Mouse (Mus musculus) megakaryocyte, embryonic 14.5 days (primary cell): Measurements from ENCODE around the gene Ptdss2. TPM values are rescaled to one million over a fixed set of nuclear protein-coding genes. Genes with fewer than 3 reads are reported as not detected.

Experiments used
- H3K27me3 ChIP-seq: replicated peaks from 2 replicates; pipeline ENCODE3; 2012; ENCODE audit warnings: inconsistent platforms
- H3K36me3 ChIP-seq: replicated peaks from 2 replicates; pipeline ENCODE3; 2012; ENCODE audit warnings: low read length, inconsistent platforms, mixed read lengths
- H3K4me1 ChIP-seq: 2 replicates; pipeline ENCODE4 v1.6.1; 2012; ENCODE audit warnings: inconsistent platforms
- H3K4me3 ChIP-seq: replicated peaks from 2 replicates; pipeline ENCODE3; 2012; ENCODE audit warnings: moderate library complexity, mild to moderate bottlenecking, inconsistent platforms
- H3K9me3 ChIP-seq: 2 replicates; pipeline ENCODE4 v1.6.1; 2012; ENCODE audit warnings: inconsistent platforms
- FLI1 ChIP-seq: IDR thresholded peaks from 2 replicates; pipeline ENCODE4 v1.6.1; 2012; ENCODE audit warnings: low read length, inconsistent platforms, mixed read lengths
- GATA1 ChIP-seq: IDR thresholded peaks from 3 replicates; pipeline ENCODE4 v1.6.1; 2012; ENCODE audit warnings: mixed read lengths, low read length, inconsistent platforms, borderline replicate concordance
- polyA plus RNA-seq: library from polyadenylated mRNA; stranded (reverse); fragments of >175 nt; gene quantifications from 2 replicates; pipeline ENCODE4 v1.2.3, GENCODE M21; 2012; ENCODE audit warnings: low replicate concordance; ENCODE audit not compliant: insufficient read depth

The Ptdss2 gene
- polyA plus RNA-seq, 1 experiment, result 81.5 TPM

- Histone ChIP-seq H3K9me3 (no peaks in the 10 kb centered on the region), H3K4me1 (peaks cover 70% of the 10 kb centered on the region), H3K4me3 (peak overlapping the region; percentile 31), H3K27me3 (no peaks in the 10 kb centered on the region), H3K36me3 (peaks cover 77% of the 10 kb centered on the region)
- TF ChIP-seq FLI1 (no peak), GATA1 (no peak)
Measured at GRCm38 (mm10) chr7:141145403-141145802, 23.2 kb downstream of the Ptdss2 start.

GRCm38 (mm10) chr7:141146043-141146595 lies 23.9 kb downstream of the Ptdss2 start:
- Histone ChIP-seq H3K4me3 (peak overlapping the region; percentile 43), H3K27me3 (no peaks in the 10 kb centered on the region), H3K9me3 (no peaks in the 10 kb centered on the region), H3K36me3 (peaks cover 81% of the 10 kb centered on the region), H3K4me1 (peaks cover 65% of the 10 kb centered on the region)
- TF ChIP-seq FLI1 (no peak), GATA1 (no peak)

GRCm38 (mm10) chr7:141147044-141147443 lies 24.9 kb downstream of the Ptdss2 start:
- peaks cover 84% of the 10 kb centered on the region for H3K36me3 ChIP-seq
- H3K4me1 ChIP-seq, result peaks cover 56% of the 10 kb centered on the region
- no peak overlapping the region for H3K4me3 ChIP-seq
- no peak for TF ChIP-seq FLI1
- TF ChIP-seq GATA1, result no peak
- no peaks in the 10 kb centered on the region for H3K9me3 ChIP-seq
- no peaks in the 10 kb centered on the region for H3K27me3 ChIP-seq

- Histone ChIP-seq H3K4me3 (no peak overlapping the region), H3K27me3 (no peaks in the 10 kb centered on the region), H3K9me3 (no peaks in the 10 kb centered on the region), H3K36me3 (peaks cover 86% of the 10 kb centered on the region), H3K4me1 (peaks cover 47% of the 10 kb centered on the region)
- TF ChIP-seq FLI1 (no peak), GATA1 (no peak)
Measured at GRCm38 (mm10) chr7:141148639-141149038, 26.5 kb downstream of the Ptdss2 start.

GRCm38 (mm10) chr7:141155362-141155761 lies 33.2 kb downstream of the Ptdss2 start:
- H3K36me3 ChIP-seq, result peaks cover 90% of the 10 kb centered on the region
- H3K27me3 ChIP-seq, result no peaks in the 10 kb centered on the region
- peaks cover 40% of the 10 kb centered on the region for H3K4me1 ChIP-seq
- no peak for TF ChIP-seq GATA1
- no peak for TF ChIP-seq FLI1
- no peaks in the 10 kb centered on the region for H3K9me3 ChIP-seq
- no peak overlapping the region for H3K4me3 ChIP-seq

- H3K9me3 ChIP-seq, result no peaks in the 10 kb centered on the region
- no peak overlapping the region for H3K4me3 ChIP-seq
- H3K36me3 ChIP-seq, result peaks cover 77% of the 10 kb centered on the region
- TF ChIP-seq GATA1, result no peak
- TF ChIP-seq FLI1, result no peak
- no peaks in the 10 kb centered on the region for H3K27me3 ChIP-seq
- H3K4me1 ChIP-seq, result peaks cover 53% of the 10 kb centered on the region
Measured at GRCm38 (mm10) chr7:141164397-141164796, 42.2 kb downstream of the Ptdss2 start.

GRCm38 (mm10) chr7:141164850-141165249 lies 42.7 kb downstream of the Ptdss2 start:
- TF ChIP-seq GATA1 (no peak), FLI1 (no peak)
- Histone ChIP-seq H3K36me3 (peaks cover 72% of the 10 kb centered on the region), H3K4me3 (peak overlapping the region; percentile 44), H3K4me1 (peaks cover 58% of the 10 kb centered on the region), H3K9me3 (no peaks in the 10 kb centered on the region), H3K27me3 (no peaks in the 10 kb centered on the region)

- no peak for TF ChIP-seq GATA1
- no peak for TF ChIP-seq FLI1
- H3K27me3 ChIP-seq, result no peaks in the 10 kb centered on the region
- H3K36me3 ChIP-seq, result peaks cover 42% of the 10 kb centered on the region
- peaks cover 71% of the 10 kb centered on the region for H3K4me1 ChIP-seq
- no peaks in the 10 kb centered on the region for H3K9me3 ChIP-seq
- peak overlapping the region; percentile 94 for H3K4me3 ChIP-seq
Measured at GRCm38 (mm10) chr7:141167901-141168517, 45.8 kb downstream of the Ptdss2 start.

- TF ChIP-seq GATA1 (no peak), FLI1 (no peak)
- H3K9me3 ChIP-seq, result no peaks in the 10 kb centered on the region
- peaks cover 76% of the 10 kb centered on the region for H3K4me1 ChIP-seq
- peak overlapping the region; percentile 94 for H3K4me3 ChIP-seq
- H3K36me3 ChIP-seq, result peaks cover 36% of the 10 kb centered on the region
- no peaks in the 10 kb centered on the region for H3K27me3 ChIP-seq
Measured at GRCm38 (mm10) chr7:141168518-141168953, 46.4 kb downstream of the Ptdss2 start.

- Histone ChIP-seq H3K9me3 (no peaks in the 10 kb centered on the region), H3K4me3 (peak overlapping the region; percentile 38), H3K27me3 (no peaks in the 10 kb centered on the region), H3K36me3 (peaks cover 29% of the 10 kb centered on the region), H3K4me1 (peaks cover 73% of the 10 kb centered on the region)
- no peak for TF ChIP-seq FLI1
- no peak for TF ChIP-seq GATA1
Measured at GRCm38 (mm10) chr7:141169300-141169699, 47.1 kb downstream of the Ptdss2 start.

- peaks cover 23% of the 10 kb centered on the region for H3K36me3 ChIP-seq
- H3K27me3 ChIP-seq, result no peaks in the 10 kb centered on the region
- TF ChIP-seq GATA1, result no peak
- TF ChIP-seq FLI1, result no peak
- H3K9me3 ChIP-seq, result no peaks in the 10 kb centered on the region
- H3K4me1 ChIP-seq, result peaks cover 68% of the 10 kb centered on the region
- peak overlapping the region; percentile 31 for H3K4me3 ChIP-seq
Measured at GRCm38 (mm10) chr7:141169866-141170265, 47.7 kb downstream of the Ptdss2 start.
